Comparison of ENCODE assay signal across 12 mouse cellular contexts in genomic region chr2:161138672-161139536, GRCm38 (mm10). TPM values are rescaled to one million over a fixed set of nuclear protein-coding genes. Genes with fewer than 3 reads are reported as not detected.
DNase-seq lines count a peak whose midpoint lies in the region; ATAC-seq and TF ChIP-seq lines count a peak whose summit lies in the region.
"Had no signal": no experiment of that assay in that cellular context is flagged by ENCODE, and none has a peak within 500 bp of the region (broad histone marks: within the 10 kb centered on the region; RNA-seq: fewer than 3 reads in every experiment).

No protein-coding gene starts in this region.

- H3K4me1 ChIP-seq in hindbrain, embryonic 14.5 days (replicated peaks; ENCODE audit: control insufficient read depth, insufficient read depth, low read length), result no peaks in the 10 kb centered on the region
- H3K4me1 ChIP-seq in forebrain, embryonic 14.5 days (ENCODE audit: control insufficient read depth, insufficient read depth, low read length), result no peaks in the 10 kb centered on the region
- H3K4me1 ChIP-seq: limb, embryonic 12.5 days; midbrain, embryonic 13.5 days had no signal

- H3K4me3 ChIP-seq in layer of hippocampus, adult 2 months, result no peak overlapping the region
- no peak overlapping the region for H3K4me3 ChIP-seq in hindbrain, embryonic 14.5 days (replicated peaks; ENCODE audit: low read length)
- H3K4me3 ChIP-seq in forebrain, embryonic 14.5 days (ENCODE audit: low read depth, low read length), result no peak overlapping the region
- H3K4me3 ChIP-seq: heart, embryonic 13.5 days; limb, embryonic 12.5 days; midbrain, embryonic 13.5 days had no signal

- no peaks in the 10 kb centered on the region for H3K9me3 ChIP-seq in hindbrain, embryonic 14.5 days (ENCODE audit: control insufficient read depth, low read length)
- no peaks in the 10 kb centered on the region for H3K9me3 ChIP-seq in forebrain, embryonic 14.5 days (replicated peaks; ENCODE audit: control insufficient read depth, low read length)
- H3K9me3 ChIP-seq: heart, embryonic 13.5 days; limb, embryonic 12.5 days; midbrain, embryonic 13.5 days had no signal

- peak in 1 of 2 experiments; percentile 27 for DNase-seq in layer of hippocampus, adult 2 months (ENCODE audit: low spot score in 2 of 2)
- DNase-seq in layer of hippocampus, postnatal 14 days (ENCODE audit: low spot score in 2 of 2), result no peak
- peak; percentile 79 for DNase-seq in brain, adult 2 months (ENCODE audit: low read depth, low spot score)
- DNase-seq in kidney, adult 18-20 months, result peak; percentile 36
- peak; percentile 38 to 39 for DNase-seq in kidney, postnatal 36 days
- no peak for DNase-seq in hindbrain, embryonic 14.5 days (ENCODE audit: low spot score)
- DNase-seq in cerebellum, postnatal 25 days, result no peak
- no peak for DNase-seq in forebrain, embryonic 14.5 days (ENCODE audit: low spot score)
- DNase-seq: adrenal gland, adult 8-10 months had no signal

- 61% methylated on average over 11 of the region's 11 CpGs for WGBS in hindbrain, embryonic 14.5 days
- 68% methylated on average over 11 of the region's 11 CpGs for WGBS in forebrain, embryonic 14.5 days

- no peaks in the 10 kb centered on the region for H3K27me3 ChIP-seq in hindbrain, embryonic 14.5 days (ENCODE audit: control insufficient read depth, insufficient read depth, low read length)
- H3K27me3 ChIP-seq in forebrain, embryonic 14.5 days (replicated peaks; ENCODE audit: control insufficient read depth, insufficient read depth, low read length), result no peaks in the 10 kb centered on the region
- H3K27me3 ChIP-seq: heart, embryonic 13.5 days; limb, embryonic 12.5 days; midbrain, embryonic 13.5 days had no signal

- ATAC-seq in hindbrain, embryonic 14.5 days (ENCODE audit: low FRiP score), result no peak
- ATAC-seq in forebrain, embryonic 14.5 days, result no peak
- ATAC-seq: midbrain, embryonic 13.5 days had no signal

- H3K9ac ChIP-seq in hindbrain, embryonic 14.5 days, result no peak overlapping the region
- H3K9ac ChIP-seq in forebrain, embryonic 14.5 days (ENCODE audit: low read length), result no peak overlapping the region
- H3K9ac ChIP-seq: heart, embryonic 13.5 days; limb, embryonic 12.5 days; midbrain, embryonic 13.5 days had no signal

- no peaks in the 10 kb centered on the region for H3K36me3 ChIP-seq in hindbrain, embryonic 14.5 days (replicated peaks; ENCODE audit: control insufficient read depth, insufficient read depth)
- no peaks in the 10 kb centered on the region for H3K36me3 ChIP-seq in forebrain, embryonic 14.5 days (ENCODE audit: control insufficient read depth, insufficient read depth, low read length)
- H3K36me3 ChIP-seq: heart, embryonic 13.5 days; limb, embryonic 12.5 days; midbrain, embryonic 13.5 days had no signal

- no peak for TF ChIP-seq CTCF in layer of hippocampus, adult 2 months (conservative IDR thresholded peaks at IDR 0.05)

- H3K27ac ChIP-seq in layer of hippocampus, adult 2 months, result 0 out of 2 replicates have a peak overlapping the region, but pooled peaks have one; percentile 0
- no peak overlapping the region for H3K27ac ChIP-seq in hindbrain, embryonic 14.5 days
- no peak overlapping the region for H3K27ac ChIP-seq in forebrain, embryonic 14.5 days (ENCODE audit: low read depth, low read length)
- H3K27ac ChIP-seq: heart, embryonic 13.5 days; limb, embryonic 12.5 days; midbrain, embryonic 13.5 days had no signal

- no peak overlapping the region for H3K4me2 ChIP-seq in hindbrain, embryonic 14.5 days (replicated peaks)
- no peak overlapping the region for H3K4me2 ChIP-seq in forebrain, embryonic 14.5 days (ENCODE audit: low read length)
- H3K4me2 ChIP-seq: heart, embryonic 13.5 days; limb, embryonic 12.5 days; midbrain, embryonic 13.5 days had no signal

RNA-seq across cellular contexts. Expression of gene Chd6, which starts 30.0 kb away (rescaled TPM):
- 10 to 100 TPM; 56.7 to 57.9 TPM for total RNA-seq in layer of hippocampus, adult 2 months (2021)
- total RNA-seq in layer of hippocampus, postnatal 14 days (2021), result 10 to 100 TPM; 56.7 to 68.5 TPM
- 31.5 and 31.8 TPM in 2 replicates for polyA plus RNA-seq in hindbrain, embryonic 14.5 days (2014; fragmentation: Nextera tagmentation; extraction: Ambion mirVana)
- polyA plus RNA-seq in forebrain, embryonic 14.5 days (2014; fragmentation: Nextera tagmentation; extraction: Ambion mirVana), result 25.5 and 32.9 TPM in 2 replicates

Comparison
In these comparisons a context has a peak if more than half of its experiments do, and no peak if none do; other contexts are left out.
1. DNase-seq: peak in brain, adult 2 months (single experiment), kidney, adult 18-20 months (single experiment) and kidney, postnatal 36 days (2 of 2); none in layer of hippocampus, postnatal 14 days (0 of 2), hindbrain, embryonic 14.5 days (single experiment), cerebellum, postnatal 25 days (0 of 2) and forebrain, embryonic 14.5 days (single experiment).